Mouse (Mus musculus) gastrocnemius, postnatal 14 days (tissue): ENCODE results near the gene Gstt2. TPM values are rescaled to one million over a fixed set of nuclear protein-coding genes. Genes with fewer than 3 reads are reported as not detected.
A peak's percentile ranks its signal among the peaks of the same experiment; 100 is the strongest.

ENCODE experiments used
- DNase-seq: peaks from one replicate; pipeline ENCODE4 v3.0.0; 2021; ENCODE audit warnings: mixed read lengths
- intact Hi-C: fragments of 180-260 bp; cut with DNase I; formaldehyde crosslinking; loops from one replicate; pipeline ENCODE4 v1.15.1; 2025; ENCODE audit warnings: low total_unique reads
- total RNA-seq, 2 experiments: library from RNA; stranded (reverse); gene quantifications; 2 replicates each; pipeline ENCODE4 v1.2.3; 2021

The Gstt2 gene
- total RNA-seq, 2 experiments from 2014 or later, result 5.6 to 6.9 TPM

DNA sequence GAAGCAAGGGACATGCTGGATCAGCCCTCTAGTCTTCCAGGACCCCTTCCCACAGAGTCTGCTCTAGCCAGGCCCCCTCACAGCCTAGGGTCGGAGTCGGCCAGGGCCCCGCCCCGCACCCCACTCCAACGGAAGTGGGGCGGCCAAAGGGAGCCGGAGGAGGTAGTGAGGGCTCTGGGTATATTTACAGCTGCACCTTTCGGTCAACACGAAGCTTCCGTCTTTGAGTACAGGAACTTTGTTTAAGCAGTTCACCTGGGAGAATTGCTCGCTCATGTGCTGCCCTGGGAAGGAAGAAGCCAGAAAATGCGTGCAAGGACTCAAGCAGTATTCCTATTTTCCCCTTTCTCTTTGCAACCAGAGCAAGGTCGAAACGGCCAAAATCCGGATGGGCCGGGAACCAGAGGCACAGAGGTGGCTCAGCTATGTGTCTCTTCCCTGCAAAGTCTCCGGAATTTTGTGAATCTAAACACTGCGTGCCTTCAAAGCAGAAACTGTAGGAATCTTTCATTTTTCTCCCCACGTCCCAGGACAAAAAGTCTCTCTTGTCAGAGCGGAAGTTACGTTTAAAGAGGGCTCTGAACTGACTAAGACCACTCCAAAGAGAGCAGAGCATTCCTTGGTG, 3.7 kb downstream of the Gstt2 start:
- intact Hi-C loops, result loop anchor here (5.0 to 10.0 kb wide), 3 partner anchors 66 to 249 kb away; partner anchors contain the start of gene Ggt5
- DNase-seq, result peak; percentile 41

DNA sequence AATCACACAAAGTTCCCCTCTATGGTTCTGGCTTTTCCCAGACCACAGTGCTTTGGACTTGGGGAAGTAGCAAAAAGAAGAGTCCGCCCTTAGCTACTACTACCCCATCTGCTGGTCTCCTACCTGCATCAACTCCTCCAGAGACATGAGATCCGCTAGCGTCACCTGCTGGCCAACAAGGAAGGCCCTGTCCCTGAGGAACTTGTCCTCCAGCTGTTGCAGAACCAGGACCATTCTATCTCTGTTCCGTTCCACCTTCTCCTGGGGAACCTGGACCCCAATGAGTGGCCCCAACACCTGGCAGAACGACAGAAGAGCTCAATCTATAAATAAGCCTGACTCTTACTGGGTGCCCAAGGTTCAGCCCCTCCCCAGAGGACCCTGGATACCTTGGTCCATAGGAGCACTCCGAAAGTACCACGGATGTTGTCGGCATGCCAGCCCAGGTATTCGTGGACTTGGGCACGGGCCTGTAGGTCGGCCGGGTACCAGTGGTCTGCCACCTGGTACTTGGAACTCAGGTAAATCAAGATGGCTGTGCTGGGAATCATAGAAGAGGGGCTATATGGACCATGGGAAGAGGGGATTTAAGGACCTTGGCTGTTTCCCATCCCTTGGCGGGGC, 4.8 kb downstream of the Gstt2 start:
- intact Hi-C loops, result loop anchor here (5.0 to 10.0 kb wide), 3 partner anchors 65 to 248 kb away; partner anchors contain the start of gene Ggt5
- DNase-seq, result peak; percentile 64

DNA sequence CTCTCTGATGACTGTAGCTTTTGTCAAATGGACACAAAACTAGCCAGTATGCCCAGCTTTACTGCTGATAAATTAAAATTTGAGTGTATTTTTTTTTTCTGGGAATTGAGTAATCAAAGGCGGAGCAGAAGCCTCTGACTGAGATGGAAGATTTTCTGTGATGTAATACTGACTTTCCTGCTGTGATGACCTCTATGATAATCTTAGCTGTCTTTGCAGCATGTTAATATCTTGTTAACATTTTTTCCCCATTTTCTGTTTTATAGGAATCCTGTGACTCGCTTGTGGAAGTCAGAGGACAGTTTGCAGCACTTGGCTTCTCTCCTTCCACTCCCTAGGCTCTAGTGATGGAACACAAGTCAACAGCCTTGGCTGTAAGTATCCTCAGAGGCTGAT, 7.0 kb downstream of the Gstt2 start:
- intact Hi-C loops, result loop anchor here (5.0 to 10.0 kb wide), 3 partner anchors 63 to 245 kb away; partner anchors contain the start of gene Ggt5
- no peak for DNase-seq

DNA sequence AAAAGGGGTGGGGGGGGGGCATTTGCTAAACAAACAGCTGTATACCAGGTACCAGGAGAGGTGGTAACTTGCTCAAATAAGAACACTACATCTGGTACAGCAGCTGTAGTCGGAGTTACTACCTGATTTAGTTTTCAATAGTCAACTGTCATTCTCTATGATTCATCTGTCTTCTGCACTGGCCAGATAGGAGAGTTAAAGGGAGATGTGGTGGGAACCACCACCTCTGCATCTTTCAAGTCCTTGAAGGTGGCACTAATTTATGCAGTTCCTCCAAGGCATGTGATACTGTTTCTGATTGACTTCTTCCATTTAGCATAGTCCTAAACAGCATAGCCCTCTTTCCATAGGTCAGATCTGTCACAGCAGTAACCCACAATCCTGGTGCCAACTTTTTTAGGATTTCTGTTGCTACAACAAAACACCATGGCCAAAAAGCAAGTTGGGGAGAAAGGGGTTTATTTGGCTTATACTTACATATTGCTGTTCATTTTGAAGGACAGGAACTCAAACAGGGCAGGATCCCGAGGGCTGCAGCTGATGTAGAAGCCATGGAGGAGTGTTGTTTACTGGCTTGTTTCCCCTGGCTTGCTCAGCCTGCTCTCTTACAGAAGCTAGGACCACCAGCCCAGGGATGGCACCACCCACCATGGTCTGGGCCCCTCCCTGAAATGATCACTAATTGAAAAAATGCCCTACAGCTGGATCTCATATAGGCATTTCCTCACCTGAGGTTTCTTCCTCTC, 7.5 kb downstream of the Gstt2 start:
- no peak for DNase-seq
- intact Hi-C loops, result loop anchor here (5.0 to 10.0 kb wide), 3 partner anchors 62 to 245 kb away; partner anchors contain the start of gene Ggt5

DNA sequence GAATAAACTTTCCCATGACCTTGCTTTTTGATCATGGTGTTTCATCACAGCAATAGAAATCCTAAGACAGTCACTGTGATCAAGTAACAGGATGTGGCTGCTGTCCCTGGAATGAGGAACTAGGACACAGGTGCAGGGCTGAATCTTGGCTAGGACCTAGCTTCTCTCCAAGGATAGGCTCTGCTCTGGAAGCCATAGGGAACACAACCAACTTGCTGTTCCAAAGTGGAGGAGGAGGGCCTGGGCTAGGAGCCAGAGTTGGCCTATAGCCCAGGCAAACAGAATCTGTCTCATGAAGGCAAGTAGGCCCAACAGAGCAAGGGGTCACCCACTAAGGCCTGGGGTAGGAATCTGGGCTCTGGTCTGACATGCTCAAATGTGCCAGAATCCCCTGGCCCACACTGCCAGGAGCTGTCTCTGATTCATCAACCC, 8.7 kb downstream of the Gstt2 start:
- intact Hi-C loops, result no loop called here
- DNase-seq, result peak; percentile 84

DNA sequence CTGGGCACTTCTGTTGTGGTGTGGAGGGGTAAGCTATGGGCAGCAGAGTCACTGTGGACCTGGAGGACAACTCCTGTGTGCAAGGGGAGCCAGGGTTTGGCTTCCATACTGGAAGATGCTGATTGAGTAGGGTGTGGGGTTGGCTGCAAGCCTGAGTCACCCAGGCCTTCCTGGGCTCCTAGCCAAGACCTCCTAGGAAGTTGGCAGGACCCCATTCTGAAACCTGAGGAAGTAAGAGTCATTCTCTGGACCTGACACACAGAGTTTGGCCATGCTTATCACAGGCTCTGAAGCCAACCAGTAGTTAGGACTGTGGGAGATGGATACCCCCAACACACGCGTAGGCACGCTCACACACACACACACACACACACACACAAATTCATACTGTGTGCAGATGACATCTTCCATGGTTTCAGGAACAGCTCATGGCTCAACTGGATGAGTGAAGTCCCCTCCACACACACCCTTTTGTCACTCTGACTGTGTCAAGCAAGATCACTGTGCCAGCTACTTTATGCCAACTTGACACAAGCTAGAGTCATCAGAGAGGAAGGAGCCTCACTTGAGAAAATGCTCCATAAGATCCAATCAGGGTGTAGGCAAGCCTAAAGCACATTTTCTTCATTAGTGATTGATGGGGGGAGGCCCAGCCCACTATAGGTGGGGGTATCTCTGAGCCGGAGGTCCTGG, 9.4 kb downstream of the Gstt2 start:
- DNase-seq, result peak; percentile 73
- intact Hi-C loops, result no loop called here

DNA sequence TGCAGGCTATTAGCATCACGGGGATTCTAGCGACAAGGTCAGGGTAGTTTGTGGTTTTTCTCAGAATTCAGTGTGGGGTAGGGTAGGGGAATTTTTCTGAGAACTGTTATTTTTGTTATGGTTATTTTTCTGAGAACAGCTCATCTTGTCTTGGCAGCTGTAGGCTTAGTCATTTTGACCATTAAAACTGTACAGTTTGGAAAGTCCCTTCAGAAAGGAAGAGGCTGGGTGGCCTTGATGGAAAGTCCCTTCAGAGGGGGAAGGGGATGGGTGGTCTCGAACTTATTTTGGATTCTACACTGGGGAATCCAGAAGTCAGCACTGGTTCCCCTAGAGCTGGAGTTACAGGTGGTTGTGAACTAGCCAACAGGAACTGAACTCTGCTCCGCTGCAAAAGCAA, 12.7 kb downstream of the Gstt2 start:
- no peak for DNase-seq
- intact Hi-C loops, result no loop called here

DNA sequence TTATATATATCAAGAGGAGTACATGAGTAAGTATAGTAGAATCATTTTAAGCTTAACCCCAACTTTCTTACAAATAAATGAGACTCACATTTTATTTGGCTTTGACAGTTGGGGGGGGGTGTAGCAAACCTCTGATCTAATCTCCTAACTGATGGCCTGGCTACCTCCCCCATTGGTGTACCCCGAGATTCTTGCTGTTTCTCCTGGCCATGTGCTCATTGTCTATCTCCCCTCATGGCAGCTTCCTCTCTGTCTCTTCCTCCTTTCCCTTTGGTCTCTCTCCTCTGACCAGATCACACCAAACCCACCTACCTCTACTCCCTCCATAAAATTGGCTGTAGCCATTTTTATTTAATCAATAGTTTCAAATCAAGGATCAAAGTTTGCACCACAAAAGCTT, 13.4 kb downstream of the Gstt2 start:
- DNase-seq, result no peak
- intact Hi-C loops, result no loop called here

DNA sequence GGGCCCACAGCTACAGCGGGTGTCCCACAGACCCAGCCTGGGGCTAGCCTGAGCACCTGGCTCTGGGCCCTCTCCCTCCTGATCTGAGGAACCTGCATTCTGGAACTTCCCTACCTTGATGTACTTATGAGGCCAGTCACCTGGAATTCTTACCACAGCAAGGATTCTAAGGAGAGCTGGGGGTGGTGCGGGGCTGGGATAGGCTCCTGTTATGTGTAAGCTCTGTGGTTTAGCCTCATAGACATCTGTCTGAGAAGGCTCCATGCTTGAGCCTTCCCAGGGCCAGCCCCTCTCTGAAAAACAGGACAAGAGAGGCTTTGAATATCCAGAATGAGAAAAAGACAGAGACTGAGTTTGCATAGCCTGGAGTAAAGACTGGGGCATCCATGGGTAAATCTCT, 14.8 kb downstream of the Gstt2 start, which contains the start of gene Gstt4:
Gene Gstt4 (minus strand): TSS at position 101 of the 400 bp plus-strand sequence.
- intact Hi-C loops, result no loop called here
- no peak for DNase-seq

DNA sequence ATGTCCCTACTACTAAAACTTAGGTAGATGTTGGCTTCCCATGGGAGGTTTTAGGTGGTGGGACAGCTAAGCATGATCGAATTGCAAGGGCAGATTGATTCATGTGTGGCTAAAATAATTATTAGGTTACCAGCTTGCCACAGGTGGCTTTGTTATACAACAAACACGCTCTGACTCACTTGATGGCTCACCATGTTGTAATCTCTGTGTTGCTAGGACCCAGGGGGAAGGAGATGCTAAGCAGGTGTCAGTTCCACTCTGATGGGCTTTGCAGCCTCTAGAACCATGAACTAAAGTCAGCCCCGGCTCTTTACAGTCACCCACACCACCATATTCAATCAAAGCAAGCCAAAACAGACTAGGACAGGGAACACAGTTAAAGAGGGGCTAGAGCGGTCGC, 17.3 kb downstream of the Gstt2 start:
- intact Hi-C loops, result no loop called here
- DNase-seq, result no peak

DNA sequence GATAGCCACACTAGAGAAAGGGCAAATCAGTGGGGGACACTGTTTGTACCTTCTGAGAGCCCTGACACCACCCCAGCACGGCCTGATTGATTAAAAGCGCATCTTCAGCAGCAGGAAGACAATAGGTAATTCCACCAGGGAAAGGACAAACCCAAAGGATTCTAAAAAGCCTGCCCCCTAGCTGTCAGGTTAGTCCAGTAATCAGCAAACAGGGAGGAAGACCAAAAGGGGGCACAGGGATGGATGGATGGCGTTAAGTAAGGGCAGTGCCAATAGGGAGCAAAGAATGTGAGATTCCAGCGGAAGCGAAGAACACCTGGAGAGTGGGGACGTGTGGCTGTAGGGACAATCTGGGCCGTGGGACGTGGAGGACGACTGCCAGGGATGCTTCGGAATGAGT, 18.6 kb downstream of the Gstt2 start:
- intact Hi-C loops, result no loop called here
- DNase-seq, result no peak

DNA sequence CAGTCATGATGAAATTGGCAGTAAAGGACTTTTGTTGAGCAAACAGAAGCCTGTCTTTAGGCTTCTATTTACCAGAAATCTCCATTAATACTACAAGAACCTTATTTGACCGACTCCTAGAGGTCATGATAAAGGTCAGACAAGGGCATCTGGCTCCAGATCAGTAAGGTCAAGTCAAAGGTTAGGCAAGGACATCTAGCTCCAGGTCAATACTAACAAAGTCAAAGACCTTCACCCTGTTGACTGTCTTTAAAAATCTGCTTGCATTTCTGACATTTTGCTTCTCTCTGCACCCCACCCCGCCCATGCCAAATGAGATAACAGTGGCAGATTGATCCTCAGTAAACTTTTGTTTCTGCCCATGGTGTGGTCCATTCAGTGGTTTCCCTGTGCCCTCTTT, 33.0 kb downstream of the Gstt2 start:
- no peak for DNase-seq
- intact Hi-C loops, result no loop called here

DNA sequence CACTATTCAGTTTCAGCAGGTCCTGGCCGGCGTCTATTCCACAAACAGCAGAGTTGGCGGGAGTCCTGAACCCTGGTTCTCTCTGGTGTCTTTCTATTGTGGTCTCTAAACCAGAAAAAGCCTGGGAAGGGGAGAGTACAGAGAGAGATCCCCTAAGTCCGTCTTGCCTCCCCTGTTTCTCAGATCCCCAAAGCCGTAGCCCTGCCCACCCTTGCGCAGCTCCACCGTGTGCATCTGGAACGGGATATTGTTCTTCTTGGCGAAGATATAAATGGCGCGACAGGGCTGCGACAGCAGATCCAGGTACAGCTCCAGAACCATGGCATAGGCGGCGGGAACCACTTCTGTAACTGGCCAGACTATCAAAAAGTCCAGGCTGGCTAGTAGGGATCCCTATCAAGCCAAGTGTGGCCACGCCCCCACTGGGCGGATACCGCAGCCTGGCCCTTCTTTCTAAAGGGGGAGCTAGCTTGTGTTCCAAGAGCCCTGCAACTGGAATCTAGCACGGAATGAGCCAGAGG, 39.0 kb downstream of the Gstt2 start, which contains the start of gene Gstt1:
Gene Gstt1 (minus strand): TSS at position 409 of the 521 bp plus-strand sequence.
- peak; percentile 80 for DNase-seq
- intact Hi-C loops, result no loop called here

DNA sequence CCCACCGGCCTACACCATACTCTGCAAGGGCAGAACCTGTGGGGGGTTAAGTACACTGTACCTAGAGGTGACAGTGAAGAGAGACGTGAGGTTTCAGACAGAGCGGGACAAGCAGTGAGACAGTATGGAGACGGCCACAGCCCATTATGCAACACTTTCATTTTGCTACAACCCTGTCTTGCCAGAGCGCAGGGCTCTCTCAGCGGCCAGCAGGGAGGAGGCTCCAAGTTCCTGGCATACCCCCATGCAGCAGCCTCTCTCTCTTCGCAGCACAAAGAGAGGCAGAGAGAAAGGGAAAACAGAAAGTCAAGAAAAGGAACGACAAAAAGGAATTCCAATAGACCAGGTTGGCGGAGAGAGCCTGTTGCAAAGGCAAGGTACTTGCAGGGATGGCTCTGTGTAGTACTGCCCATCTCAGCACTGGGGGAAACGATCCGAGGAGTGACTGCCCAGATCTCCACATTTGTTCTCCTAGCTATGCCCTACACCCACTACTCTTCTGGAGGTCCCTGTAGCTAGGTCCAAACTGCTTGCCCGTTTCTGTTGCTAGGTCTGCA, 39.5 kb downstream of the Gstt2 start:
- intact Hi-C loops, result no loop called here
- peak; percentile 73 for DNase-seq

DNA sequence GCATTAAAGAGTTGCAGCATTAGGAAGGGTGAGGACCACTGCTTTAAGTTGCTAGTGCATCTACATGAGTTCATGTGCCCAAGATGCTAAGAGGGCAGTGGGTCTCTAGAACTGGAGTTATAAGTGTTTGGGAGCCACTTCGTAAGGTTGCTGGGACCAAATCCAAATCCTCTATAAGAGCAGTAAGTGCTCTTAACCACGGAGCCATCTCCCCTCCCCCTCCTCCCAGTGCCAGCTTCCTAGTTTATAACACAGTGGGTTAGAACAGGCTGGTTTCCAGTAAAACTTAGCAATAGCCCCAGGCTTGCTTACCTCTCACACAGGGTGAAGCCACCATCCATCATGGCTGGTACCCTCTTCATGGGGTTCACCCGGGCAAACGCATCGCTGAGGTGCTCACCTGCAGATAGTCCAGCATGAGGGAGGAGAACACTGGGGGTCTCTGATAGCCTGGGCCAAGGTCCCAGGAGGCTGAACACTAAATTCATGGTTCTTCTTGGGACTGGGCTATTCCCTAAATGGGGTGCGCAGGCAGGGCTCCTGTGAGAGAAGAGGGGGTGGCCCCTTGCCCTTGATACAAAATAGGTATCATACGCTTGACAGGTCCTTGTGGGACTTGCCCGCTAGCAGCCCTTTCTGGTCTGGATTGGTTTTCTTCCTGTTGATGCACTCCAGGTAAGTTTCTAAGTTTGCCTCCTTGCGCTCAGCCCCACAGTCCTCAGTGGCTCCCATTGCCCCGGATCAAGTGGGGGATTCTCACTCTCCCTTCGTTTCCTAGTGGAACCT, 40.3 kb downstream of the Gstt2 start:
- no peak for DNase-seq
- intact Hi-C loops, result no loop called here

DNA sequence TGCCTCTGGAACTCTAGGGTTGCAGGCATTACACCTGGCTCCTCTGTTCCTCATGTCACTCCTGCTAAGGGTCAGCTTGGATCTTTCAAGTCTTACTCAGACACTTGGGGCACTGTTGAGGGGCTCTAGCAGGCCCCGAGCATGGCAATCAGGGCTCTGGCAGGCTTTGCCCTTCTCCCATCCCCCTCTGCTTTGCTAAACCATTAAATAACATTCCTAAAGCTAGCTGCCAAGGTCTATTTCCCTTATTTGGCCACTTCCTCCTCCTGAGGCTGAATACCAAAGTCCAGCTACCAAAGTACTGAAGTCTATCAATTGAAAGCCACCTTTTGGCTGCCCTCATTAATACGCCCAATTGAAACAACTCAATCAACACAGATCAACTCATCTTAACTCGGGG, 42.3 kb downstream of the Gstt2 start:
- intact Hi-C loops, result no loop called here
- no peak for DNase-seq

DNA sequence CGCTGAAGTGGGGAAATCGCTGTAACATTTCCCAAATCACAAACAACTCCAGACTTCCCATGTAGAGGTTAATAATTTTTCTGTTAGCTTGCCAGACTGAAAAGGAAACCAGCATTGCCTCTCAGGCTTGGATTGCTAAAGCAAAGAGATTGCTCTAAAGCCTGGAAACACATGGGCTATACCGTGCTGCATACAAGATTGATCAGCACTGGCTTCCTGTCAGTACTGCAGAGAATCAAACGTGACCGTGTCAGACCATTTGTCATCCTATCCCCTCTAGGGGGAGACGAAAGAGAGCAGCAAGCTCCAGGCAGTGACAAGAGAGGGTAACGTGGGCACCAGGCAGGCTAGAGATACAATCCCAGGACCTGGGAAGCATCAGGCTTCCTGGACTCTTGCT, 46.5 kb downstream of the Gstt2 start:
- intact Hi-C loops, result no loop called here
- no peak for DNase-seq

DNA sequence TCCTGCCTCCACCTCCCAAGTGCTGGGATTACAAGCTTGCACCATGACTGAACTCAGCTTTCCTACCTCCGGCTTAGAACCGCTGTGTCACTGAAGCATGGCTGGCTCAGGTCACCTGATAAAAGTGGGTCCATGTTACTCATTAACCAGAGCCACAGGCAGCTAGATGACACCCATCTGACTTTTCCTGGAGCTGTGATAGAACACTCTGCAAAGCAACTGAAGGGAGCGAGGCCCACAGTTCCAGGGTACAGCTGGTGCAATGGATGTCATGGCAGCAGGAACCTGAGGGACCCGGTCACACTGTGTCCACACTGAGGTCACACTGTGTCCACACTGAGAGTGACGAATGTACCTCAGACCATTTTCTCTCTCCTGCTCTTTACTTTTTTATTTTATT, 47.4 kb downstream of the Gstt2 start:
- intact Hi-C loops, result no loop called here
- DNase-seq, result no peak
